Mouse (Mus musculus): ENCODE measurements around the gene Hagh.

The Hagh gene

GRCm38 (mm10) chr17:24839842-24840241, at the start of gene Hagh:
Gene Hagh (plus strand): TSS chr17:24840143.
- DNase-seq (ENCODE audit: low spot score in 2 of 2): no peak

- no peak for DNase-seq (ENCODE audit: low spot score in 2 of 2)
Measured at GRCm38 (mm10) chr17:24792190-24792589, 47.8 kb upstream of the Hagh start.

GRCm38 (mm10) chr17:24794791-24795190, 45.2 kb upstream of the Hagh start:
- no peak for DNase-seq (ENCODE audit: low spot score in 2 of 2)

GRCm38 (mm10) chr17:24796969-24797368, 43.0 kb upstream of the Hagh start:
- DNase-seq (ENCODE audit: low spot score in 2 of 2): no peak

- no peak for DNase-seq (ENCODE audit: low spot score in 2 of 2)
Measured at GRCm38 (mm10) chr17:24798229-24798628, 41.7 kb upstream of the Hagh start.

DNA sequence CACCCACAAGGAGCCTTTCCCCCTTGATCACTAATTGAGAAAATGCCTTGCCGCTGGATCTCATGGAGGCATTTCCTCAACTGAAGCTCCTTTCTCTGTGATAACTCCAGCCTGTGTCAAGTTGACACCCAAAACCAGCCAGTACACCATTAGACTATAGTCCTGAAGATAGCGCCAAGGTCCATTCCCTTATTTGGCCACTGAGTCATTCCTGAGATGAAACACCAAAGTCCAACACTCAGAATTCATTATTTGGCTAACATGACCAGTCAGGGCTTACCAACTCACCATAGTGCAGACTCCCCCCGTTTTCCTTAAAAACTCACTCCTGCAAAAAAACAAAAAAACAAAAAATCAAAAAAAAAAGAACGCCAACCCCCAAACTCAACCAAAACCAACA, 40.5 kb upstream of the Hagh start:
- DNase-seq (ENCODE audit: low spot score in 2 of 2): no peak

DNA sequence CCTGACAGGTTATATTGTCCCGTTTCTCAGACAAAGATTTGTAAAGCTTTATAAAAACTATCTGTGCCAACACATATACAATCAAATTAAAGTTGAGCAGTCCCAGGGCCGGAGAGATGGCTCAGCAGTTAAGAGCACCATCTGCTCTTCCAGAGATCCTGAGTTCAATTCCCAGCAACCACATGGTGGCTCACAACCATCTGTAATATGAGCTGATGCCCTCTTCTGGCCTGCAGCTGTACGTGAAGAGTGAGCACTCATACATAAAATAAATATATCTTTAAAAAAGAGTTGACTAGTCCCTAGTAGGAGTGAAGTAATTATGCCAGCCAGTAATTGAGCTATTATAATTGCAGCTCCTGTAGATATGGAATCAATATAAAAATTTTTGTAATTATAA, 39.4 kb upstream of the Hagh start:
- no peak for DNase-seq (ENCODE audit: low spot score in 2 of 2)

DNA sequence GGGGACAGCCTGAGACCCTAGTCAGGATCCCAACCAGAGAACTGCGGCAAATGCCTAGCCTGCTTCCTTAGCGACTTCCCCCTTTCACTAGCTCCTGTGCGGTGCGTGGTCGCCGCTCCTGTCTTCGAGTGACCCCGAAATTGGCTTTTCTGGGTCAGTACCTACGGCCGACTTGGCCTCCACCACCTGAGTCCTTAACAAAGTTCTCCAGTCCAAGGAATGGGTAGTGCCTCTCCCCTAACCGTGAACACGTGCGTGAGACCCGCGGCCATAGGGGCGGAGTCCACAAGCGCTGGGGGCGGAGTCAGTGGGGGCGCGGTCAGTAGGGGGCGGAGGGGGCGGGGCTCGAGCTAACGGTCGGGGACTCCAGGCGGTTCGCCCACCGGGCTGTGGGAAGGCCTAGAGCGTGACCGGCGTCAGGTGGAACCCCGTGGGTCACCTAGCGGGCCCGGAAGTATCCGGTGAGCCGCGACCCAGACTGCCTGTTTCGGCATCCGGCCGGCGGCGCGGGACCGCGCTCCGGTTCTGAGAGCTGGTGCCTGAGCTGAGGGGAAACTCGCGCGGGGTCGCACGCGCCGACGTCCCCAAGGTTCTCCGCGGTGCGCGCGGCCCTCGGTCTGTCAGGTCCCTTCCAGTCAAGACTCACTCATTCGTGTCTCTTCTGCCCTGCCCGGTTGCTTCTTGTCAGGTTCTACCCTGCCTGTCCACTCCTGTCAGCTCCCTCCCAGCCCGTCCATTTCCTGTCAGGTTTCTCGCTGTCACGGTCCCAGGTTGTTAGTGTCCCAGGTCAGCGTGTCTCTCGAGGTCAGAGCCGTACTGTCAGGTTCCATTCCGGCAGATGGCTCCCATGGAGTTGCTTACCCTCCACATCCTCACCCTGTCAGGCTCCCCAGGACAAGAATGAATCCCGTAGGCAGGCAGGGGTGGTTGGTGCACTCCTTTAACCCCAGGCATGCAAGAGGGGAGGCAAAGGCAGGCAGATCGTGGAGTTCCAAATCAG, 35.7 kb upstream of the Hagh start, which contains the start of gene Meiob:
Gene Meiob, plus strand, starts transcription at position 338 of the 1,000 bp plus-strand sequence.
- DNase-seq (ENCODE audit: low spot score in 2 of 2): peak; percentile 8 to 14

GRCm38 (mm10) chr17:24811211-24811610, 28.7 kb upstream of the Hagh start:
- DNase-seq (ENCODE audit: low spot score in 2 of 2): no peak

DNA sequence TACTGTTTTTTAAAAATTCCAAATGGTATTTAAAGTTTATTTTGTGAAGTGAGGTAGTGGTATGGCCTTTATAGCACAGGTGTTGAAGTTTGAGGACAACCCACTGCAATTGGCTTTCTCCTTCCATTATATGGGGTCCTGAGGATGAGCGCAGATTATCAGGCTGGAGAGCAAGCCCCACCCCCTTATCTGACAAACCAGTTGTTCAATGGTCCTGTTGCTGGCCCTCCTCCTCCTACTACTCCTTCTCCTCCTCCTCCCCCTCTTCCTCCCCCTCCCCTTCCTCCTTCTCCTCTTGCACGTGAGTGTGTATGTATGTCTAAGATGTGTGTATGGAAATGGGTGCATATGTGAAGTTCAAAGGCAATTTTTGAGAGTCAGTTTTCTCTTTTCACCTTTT, 27.7 kb upstream of the Hagh start:
- DNase-seq (ENCODE audit: low spot score in 2 of 2): no peak

DNA sequence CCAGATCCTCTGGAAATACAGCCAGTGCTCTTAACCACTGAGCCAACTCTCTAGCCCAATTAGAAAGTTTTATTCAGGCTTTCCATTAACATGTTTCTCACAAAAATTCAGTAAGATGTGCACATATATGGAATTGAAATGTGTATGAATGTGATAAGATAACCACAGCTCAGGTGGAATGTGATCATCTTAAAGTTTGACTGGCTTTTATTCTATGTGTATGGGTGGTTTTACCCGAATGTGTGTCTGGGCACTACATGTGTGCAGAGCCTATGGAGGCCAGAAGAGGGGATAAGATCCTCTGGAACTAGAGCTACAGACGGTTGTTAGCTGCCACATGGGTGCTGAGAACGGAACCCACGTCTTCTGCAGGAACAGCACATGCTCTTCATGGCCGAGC, 24.7 kb upstream of the Hagh start:
- no peak for DNase-seq (ENCODE audit: low spot score in 2 of 2)

DNA sequence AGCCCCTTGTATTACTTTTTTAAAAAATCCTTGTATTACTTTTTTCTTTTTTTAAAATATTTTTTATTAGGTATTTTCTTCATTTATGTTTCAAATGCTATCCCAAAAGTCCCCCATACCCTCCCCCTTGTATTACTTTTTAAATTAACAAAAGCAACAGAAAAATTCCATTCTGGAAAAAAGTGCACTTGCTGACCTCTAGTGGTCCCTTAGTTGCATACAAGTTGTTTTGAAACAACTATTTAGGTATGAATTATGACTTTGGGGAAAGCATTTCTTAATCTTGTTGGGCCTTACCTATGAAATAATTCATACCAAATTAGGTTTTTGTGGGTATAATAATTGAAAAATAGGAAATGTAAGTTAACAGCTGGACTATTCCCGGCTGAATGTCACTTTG, 22.4 kb upstream of the Hagh start:
- no peak for DNase-seq (ENCODE audit: low spot score in 2 of 2)

DNA sequence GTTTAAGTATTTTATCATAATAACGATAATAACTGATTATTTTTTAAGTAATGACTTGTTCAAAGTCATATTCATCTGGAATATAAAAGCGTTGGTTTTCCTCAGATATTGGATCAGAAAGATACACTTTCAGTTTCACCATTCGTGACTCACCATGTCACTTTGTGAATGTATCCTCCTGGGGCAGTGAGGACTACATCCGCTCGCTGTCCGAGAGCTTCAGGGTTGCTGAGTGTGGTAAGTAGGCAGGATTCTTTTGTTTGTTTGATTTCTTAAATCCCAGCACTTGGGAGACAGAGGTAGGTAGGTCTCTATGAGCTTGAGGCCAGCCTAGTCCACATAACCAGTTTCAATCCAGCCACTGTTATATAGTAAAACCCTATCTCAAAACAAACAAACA, 21.8 kb upstream of the Hagh start:
- no peak for DNase-seq (ENCODE audit: low spot score in 2 of 2)

- no peak for DNase-seq (ENCODE audit: low spot score in 2 of 2)
Measured at GRCm38 (mm10) chr17:24819469-24819868, 20.5 kb upstream of the Hagh start.

DNA sequence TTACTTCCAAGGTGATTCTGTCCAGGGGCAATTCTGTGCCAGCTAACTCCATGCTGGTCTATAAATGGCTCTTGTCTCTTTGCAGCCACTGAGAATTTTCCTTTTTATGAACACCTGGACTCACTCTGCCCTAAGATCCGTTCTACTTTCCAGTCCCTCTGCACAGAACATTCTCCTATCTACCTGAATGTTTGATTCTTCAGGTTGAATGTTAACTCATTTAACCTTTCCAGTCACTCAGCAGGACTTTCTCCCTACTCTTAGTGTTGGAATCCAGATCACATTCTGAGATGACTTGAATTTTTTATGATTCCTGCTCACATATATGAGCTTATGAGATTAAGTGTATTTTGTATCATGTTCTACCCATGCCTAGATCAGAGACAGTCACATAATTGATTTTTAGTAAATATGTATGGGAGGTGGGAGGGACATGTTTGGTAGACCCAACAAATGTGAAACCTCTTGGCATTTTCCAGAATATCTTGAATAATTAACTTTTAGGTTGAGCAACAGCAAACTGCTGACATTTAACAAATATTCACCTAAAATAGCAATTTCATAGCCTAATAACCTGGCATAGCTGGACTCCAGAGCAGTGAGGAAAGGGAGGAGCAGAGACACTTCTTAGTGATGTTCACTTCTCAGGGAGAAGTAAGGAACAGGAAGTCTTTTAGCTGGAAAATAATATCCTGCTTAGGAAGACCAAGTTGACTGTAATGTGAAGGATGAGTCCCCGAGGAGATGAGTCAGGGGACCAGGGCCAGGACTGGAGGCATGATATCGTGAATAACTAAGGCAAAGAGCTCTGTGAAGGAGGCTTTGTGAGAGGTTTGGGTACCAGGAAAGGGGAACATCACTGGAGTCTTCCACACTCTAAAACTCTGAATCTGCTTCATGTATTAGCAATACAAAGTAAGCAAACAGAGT, 18.3 kb upstream of the Hagh start:
- no peak for DNase-seq (ENCODE audit: low spot score in 2 of 2)

DNA sequence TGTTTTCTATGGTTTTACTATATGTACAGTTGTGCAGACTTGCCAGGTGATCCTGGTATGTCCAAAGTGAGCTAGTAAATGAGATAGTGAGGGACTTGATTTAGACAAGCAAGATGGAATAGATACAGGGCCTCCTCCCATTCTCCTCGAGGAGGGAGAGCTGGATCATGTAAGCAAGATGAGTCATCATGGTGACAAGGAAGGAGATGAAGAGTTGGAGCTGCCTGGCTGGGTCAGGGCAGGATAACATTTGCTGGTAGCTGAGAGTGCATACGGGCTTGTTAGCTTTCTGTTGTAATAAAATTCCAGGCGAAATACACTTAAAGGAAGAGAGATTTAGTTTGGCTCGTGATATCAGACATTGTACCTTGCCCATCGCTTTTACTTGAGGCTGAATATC, 398 bp downstream of the Hagh start:
- no peak for DNase-seq (ENCODE audit: low spot score in 2 of 2)

- DNase-seq (ENCODE audit: low spot score in 2 of 2): no peak
Measured at GRCm38 (mm10) chr17:24841133-24841532, 1.2 kb downstream of the Hagh start.

DNA sequence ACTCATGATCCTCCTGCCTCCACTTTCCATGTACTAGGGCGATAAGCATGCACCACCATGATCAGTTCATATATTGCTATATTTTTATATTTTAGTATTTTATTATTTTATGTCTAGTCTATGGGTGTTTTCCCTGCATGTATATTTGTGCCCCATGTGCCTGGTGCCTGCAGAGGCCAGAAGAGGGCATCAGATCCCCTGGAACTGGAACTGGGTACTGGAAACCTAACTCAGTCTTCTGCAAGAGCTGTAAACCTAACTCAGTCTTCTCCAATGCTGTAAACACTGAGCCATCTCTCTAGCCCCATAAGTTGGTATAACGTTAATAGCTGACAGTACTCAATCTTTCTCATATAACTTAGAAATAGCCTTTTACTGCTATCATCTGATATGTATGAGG, 2.7 kb downstream of the Hagh start:
- DNase-seq (ENCODE audit: low spot score in 2 of 2): no peak

- no peak for DNase-seq (ENCODE audit: low spot score in 2 of 2)
Measured at GRCm38 (mm10) chr17:24844525-24844924, 4.6 kb downstream of the Hagh start.

GRCm38 (mm10) chr17:24847386-24847785, 7.4 kb downstream of the Hagh start:
- no peak for DNase-seq (ENCODE audit: low spot score in 2 of 2)

GRCm38 (mm10) chr17:24848600-24849031, 8.7 kb downstream of the Hagh start:
- no peak for DNase-seq (ENCODE audit: low spot score in 2 of 2)

DNA sequence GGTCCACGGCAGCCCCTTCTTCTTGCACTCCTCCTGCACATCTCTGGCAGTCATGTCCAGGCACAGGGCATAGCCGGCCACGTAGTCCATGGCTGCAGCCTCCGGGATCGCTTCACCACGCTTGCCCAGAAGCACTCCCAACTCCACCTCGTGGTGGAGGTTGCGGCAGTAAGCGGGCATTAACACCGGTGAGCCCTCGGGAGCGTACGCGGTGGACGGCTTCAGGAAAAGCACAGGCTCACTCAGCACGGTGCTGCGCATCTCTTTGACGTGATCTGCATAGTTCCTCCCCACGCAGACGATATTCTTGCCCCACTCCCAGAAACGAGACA, 9.8 kb downstream of the Hagh start:
- no peak for DNase-seq (ENCODE audit: low spot score in 2 of 2)
